Mouse (Mus musculus): ENCODE measurements around the gene Nap1l2.
"Not testable (repeated sequence)": the region's sequence is repeated elsewhere in the genome, so short reads cannot be mapped to it uniquely, and the experiment has no call there.

Nap1l2 gene

GRCm38 (mm10) chrX:103186431-103186786, at the start of gene Nap1l2:
TSS of gene Nap1l2 (minus strand) at chrX:103186640.
- DNase-seq (ENCODE audit: low read depth, low spot score), result no peak

GRCm38 (mm10) chrX:103215251-103215650, 28.8 kb upstream of the Nap1l2 start:
- no peak for DNase-seq (ENCODE audit: low read depth, low spot score)

DNA sequence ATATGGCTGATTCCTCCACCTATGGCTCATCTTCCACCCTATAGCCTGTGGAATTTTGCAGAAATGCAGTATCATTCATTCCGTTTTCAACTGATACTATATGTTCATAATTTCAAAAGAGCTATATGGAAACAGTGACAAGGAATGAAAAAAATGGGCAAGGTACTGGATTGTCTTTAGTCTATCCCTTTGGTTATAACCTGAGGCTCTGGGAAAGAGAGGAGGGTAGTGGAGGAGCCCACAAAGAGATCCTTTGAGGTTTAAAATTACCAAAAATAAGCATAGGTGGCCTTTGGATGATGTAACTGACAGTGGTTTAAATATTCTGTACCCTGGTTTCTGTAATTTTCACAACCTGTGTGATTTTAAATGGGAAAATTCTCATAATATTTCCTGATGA, 389 bp upstream of the Nap1l2 start:
- no peak for DNase-seq (ENCODE audit: low read depth, low spot score)

DNA sequence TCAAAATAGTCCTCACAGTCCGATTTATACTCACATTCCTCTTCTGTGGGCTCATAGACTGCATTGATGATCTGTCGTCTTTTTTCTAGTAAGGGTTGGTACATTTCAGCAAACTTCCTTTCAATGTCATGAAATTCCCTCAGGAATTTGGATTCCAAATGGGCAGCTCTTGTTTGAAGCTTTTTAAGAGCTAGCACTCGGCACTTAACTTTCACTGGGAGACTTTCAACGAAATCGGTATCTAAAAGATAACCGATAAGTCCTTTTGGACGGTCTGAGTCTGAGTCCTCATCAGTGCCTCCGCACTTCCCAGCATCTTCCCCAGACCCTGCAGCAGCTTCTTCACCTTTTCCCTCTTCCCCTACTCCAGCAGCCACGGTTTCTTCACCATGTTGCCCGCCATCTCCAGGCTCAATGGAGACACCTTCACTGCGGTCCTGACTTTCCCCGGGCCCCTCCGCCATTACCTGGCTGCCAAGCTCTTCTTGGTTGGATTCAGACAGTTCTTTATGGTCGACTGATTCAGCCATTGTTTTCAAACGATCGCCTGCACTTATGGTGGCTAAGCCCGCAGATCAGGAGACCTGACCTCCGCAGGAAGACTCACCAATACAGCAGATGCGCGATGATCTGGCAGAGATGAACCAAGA, 534 bp downstream of the Nap1l2 start:
- DNase-seq (ENCODE audit: low read depth, low spot score), result no peak

- no peak for DNase-seq (ENCODE audit: low read depth, low spot score)
These were observed 2.9 kb downstream of the Nap1l2 start for GRCm38 (mm10) chrX:103183536-103183935.

DNA sequence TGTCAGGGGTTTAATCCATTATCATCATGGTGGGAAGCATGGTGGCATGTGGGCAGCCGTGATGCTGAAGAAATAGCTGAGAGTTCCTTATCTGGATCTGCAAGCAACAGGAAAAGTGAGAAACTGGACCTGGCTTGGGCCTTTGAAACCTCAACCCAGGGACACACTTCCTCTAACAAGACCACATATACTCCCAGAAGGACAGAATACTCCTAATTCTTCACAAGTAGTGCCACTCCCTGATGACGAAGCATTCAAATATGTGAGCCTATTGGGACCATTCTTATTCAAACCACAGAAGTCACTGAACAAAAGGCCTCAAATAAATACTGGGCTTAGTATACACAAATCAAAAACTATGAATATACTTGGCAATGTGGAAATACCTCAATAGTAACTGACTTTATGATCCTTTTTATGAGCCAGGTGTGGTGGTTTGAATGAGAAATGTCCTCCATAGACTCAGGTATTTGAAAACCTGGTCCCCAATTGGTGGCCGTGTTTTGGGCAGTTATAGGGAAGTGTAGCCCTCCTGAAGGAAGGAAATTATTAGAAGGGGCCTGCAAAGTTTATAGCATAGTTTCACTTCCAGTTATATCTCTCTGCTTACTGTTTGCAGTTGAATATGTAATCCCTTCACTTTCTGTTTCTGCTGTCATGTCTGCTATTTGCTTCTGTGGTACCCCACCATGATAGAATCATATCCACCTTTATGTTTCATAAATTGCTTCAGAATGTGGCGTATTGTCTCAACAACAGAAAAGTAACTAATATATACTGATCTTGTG, 6.5 kb downstream of the Nap1l2 start:
- DNase-seq (ENCODE audit: low read depth, low spot score), result no peak

- DNase-seq (ENCODE audit: low read depth, low spot score), result not testable (repeated sequence)
These were observed 21.4 kb downstream of the Nap1l2 start for GRCm38 (mm10) chrX:103164948-103165605.

GRCm38 (mm10) chrX:103156134-103156533, 30.3 kb downstream of the Nap1l2 start:
- DNase-seq (ENCODE audit: low read depth, low spot score), result no peak

DNA sequence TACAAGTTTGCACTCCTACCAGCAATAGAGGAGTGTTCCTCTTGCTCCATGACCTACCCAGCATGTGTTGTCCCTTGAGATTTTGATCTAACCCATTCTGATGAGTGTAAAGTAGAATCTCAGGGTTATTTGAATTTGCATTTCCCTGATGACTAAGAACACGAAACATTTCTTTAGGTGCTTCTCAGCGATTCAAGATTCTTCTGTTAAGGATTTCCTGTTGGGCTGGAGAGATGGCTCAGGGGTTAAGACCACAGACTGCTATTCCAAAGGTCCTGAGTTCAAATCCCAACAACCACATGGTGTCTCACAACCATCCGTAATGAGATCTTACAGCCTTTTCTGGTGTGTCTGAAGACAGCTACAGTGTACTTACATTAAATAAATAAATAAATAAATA, 47.9 kb downstream of the Nap1l2 start:
- no peak for DNase-seq (ENCODE audit: low read depth, low spot score)
